Mouse (Mus musculus): Measurements from ENCODE around the gene Cacna1s.

- no peak for TF ChIP-seq CTCF (IDR thresholded peaks at IDR 0.05; ENCODE audit: insufficient read depth, low read depth, low read length)
- no peak for TF ChIP-seq POLR2A (IDR thresholded peaks at IDR 0.05; ENCODE audit: insufficient read depth, low read depth, low read length)
Observed at GRCm38 (mm10) chr1:136126895-136127294, 74.3 kb downstream of the Cacna1s start.
